Mouse (Mus musculus) ovary, postnatal 10 days (tissue): ENCODE data around the gene Creb3l1.

Experiments
- DNase-seq: peaks from one replicate; pipeline ENCODE4 v3.0.0; 2022; ENCODE audit warnings: low spot score

Creb3l1 gene

DNA sequence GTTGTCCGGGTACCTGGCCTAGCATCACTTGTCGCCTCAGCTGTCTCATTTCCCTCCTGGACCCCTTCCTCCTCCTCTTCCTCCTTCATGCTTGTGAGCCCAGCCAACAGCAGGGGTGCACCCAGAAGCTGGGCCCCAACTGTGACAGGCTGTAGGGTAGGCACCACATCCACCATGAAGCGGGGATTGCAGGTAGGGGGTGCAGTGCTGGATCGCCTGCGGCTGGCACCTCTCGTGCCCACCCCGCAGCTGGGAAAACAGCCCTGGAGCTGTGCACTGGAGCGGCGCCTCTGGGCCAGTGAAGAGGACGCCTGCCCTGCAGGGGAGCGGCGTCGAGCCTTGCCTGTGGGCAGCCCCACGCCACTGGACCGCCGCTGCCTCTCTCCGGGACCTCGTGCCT lies 78.8 kb downstream of the Creb3l1 start, which contains the start of gene Gm9821:
Gene Gm9821 (plus strand): TSS at position 221 of the 400 bp plus-strand sequence.
- DNase-seq = no peak

DNA sequence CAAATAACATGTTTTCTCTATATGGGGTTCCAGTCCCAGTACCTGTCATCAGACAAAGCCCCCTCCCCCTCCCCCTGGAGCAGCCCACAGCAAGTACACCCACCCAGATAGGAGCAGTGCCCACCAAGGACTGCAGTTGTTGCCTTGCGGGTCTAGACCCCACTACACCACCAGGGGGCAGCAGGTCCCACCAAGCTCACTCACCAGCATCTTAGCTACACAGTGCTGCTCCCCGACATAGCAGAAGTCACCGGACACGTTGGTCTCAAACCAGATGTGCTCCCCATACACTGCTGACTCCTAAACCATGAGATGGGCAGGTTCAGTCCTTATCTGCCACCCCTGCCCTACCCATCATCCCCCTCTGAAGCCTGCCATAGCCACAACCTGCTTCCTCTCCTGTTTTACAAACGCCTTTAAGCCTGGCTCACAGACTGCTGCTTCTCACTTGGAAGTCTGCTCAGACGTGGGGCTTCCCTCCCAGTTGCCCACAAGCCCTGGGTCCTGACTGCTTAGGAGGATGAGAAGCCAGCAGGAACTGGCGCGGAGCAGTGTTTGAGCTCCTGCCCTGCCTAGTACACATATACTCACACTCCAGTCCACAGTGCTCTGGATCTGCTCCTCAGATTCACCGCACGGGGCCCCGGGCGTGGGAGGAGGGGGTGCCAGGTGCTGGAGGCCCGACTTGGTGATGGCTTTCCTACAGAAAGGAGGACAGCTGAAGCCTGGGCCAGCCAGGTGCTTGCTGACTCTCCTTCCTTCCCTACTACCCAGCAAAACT lies 79.9 kb downstream of the Creb3l1 start:
- DNase-seq = peak; percentile 57

DNA sequence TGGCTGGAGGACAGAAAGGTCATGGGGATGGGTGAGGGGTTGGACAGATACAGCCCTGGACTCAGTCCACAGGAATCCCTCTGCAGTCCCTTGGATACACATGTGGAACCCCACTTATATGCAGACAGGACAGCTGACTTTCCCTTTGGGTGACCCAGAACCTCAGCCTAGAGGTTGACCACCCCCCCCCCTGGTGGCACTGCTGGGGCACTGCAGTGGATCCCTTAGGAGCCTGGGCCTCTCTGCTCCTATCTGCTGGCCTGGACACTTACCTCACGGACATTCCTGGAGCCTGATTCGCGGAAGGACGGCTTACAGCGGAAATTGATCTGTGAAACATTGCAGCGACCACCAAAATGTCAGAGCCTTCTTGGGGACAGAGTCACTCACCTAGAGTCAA lies 81.9 kb downstream of the Creb3l1 start:
- no peak for DNase-seq

DNA sequence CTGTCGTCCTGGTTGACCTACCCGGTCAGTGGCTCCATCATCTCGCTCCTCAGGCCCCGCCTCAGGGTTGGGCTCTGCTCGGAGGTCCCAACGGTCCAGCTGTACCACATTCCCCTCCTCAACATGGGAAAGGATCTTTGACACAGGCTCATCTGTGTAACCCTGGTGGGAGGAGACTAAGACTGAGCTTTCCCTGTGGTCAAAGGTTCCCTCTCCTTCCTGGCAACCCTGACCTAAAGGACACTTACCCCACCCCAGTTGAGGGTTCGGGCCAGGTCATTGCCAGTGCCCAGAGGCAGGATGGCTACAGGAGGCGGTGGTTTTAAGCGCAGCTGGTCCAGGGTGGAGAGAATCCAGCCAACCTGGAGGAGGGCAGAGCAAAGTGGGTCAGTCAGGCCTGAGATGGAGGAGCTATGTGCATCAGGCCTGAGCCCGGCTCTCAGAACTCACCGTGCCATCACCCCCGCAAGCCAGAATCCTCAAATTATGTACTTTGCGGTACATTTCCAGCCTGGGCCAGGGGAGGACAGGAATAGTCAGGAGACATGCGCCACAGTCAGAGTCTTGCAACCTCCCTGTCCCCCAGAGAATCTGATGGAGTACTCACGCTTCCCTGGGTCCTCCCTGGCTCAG lies 84.9 kb downstream of the Creb3l1 start:
- no peak for DNase-seq

DNA sequence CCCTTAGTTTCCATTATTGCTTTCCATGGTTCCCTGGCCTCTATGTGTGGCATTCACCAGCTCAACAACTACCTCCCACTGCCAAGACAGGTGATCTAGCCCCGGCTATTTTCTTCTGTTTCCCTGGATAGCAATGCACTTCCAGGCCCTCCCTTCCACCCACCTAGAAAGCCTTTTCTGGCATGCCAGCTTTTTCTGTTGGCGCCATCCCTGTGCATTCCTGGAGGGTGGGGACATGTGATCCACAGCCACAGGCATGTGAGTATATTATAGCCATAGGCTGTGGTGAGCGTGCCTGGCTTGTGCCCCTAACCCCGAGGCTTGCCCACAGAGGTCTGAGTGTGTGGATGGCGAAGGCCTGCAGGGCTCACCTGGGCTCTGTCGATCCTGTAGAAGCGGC lies 88.1 kb downstream of the Creb3l1 start:
- DNase-seq = no peak

DNA sequence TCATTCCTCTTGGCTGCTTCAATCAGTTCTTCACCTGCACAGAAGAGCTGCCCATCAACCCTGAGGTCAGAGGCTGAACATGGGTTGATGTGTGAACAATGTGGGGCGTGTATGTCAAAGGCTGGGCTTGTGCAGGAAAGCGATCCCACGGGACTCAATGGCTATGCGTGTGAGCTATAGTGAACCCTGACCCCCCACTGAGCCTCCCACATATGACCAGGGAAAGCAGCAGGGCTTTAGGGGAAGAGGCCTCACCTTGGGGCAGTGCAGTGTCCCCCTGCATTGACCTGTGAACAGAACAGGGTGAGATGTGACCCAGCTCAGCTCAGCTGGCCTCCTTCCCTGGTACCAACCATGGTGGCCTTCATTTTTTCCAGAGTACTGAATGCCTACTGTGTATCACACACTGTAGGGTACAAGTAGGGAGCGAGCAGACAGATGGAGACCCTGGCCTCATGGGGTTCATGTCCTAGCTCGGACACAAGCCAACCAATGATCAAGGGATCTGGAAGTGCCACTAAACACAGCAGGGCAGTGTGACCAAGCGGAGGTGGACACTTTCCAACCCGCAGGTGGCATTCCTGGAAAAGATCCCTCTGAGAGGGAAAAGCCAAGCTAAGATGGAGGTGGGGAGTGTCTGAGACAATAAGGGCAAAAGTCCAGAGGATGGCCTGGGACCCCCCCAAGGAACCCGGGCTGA lies 89.3 kb downstream of the Creb3l1 start:
- no peak for DNase-seq

DNA sequence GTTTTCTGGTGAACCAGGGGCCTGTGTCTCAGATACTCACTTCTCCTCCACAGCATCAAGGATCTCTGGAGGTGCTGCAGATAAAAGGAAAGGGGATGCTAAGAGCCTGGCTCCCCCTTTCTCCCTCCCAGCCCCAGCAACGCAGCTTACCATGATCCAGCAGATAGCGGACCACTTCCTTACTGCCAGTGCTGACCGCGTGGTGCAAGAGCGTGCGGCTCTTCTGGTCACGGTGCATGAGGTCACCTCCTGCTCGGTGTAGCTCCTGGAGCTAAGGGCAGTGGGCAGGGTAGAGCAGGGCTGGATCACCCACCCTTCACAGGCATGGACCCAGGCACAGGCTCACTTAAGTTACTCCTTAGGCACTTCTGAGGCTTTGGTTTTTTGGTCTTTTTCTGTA lies 90.3 kb downstream of the Creb3l1 start:
- DNase-seq = no peak

DNA sequence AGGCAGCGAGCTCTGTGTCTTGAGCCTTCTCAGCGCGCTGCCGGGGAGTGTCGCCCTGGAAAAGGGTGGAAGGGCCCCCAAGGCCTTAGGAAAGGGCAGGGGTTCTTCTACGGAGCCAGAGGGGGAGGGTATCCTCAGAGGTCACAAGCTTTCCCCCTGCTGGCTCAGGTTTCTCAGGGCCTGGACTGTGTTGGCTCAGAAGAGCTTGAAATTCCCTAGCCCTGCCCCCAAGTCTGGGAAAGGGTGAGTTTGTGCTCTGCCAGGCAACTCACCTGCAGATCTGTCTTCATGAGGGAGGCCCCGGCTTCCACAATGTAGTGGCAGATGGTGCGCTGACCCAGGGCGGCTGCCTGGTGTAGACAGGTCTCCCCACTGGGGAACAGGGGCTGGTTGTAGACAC lies 90.8 kb downstream of the Creb3l1 start:
- DNase-seq = no peak

DNA sequence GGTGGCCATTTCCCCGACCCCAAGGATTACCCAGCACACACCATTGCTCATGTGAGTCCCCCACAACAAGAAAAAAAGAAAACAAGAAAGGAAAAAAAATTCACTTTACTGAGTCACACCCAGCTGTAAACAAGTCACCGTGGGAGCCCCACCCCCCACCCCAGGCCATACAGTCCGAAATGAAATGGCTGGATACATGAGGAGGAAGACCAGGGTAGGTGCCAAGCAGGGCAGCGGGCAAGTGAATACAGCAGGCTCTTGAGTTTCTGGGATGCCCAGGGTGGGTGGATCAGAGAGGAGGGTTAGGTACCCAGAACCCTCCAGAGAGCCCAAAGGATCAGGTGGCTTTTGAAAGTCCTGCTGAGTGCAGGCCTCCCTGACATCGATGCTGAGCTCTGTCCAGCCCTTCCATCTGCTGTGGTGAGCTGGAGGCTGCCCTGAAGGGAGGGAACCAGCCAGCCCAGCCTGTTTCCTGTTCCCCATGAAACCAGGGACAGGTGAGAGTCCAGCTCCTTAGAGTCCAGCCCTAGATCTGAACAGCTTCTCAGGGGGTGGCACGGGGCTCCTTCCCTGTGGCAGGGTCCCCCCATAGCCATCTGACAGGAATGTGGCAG lies 91.5 kb downstream of the Creb3l1 start:
- no peak for DNase-seq
